Mouse (Mus musculus) bone marrow macrophage, adult 2 months (primary cell): ENCODE measurements around the gene Pde4c. TPM values are rescaled to one million over a fixed set of nuclear protein-coding genes. Genes with fewer than 3 reads are reported as not detected.

Experiments used
- H3K27ac ChIP-seq: 2 replicates; pipeline ENCODE4 v1.5.1; 2012; ENCODE audit warnings: low read depth, low read length; ENCODE audit not compliant: insufficient read depth
- H3K4me1 ChIP-seq: 2 replicates; pipeline ENCODE4 v1.6.1; 2012; ENCODE audit warnings: low read length; ENCODE audit not compliant: control insufficient read depth, insufficient read depth
- H3K4me3 ChIP-seq: 2 replicates; pipeline ENCODE4 v1.5.1; 2012; ENCODE audit warnings: mild to moderate bottlenecking, low read length, moderate library complexity; ENCODE audit not compliant: insufficient read depth
- CTCF ChIP-seq: IDR thresholded peaks from 2 replicates; pipeline ENCODE4 v1.5.1; 2012; ENCODE audit warnings: low read depth, mild to moderate bottlenecking, low read length, moderate library complexity
- POLR2A ChIP-seq: IDR thresholded peaks from 2 replicates; pipeline ENCODE4 v1.6.1; 2012; ENCODE audit warnings: mild to moderate bottlenecking, low read depth, low read length, borderline replicate concordance
- polyA plus RNA-seq: library from polyadenylated mRNA; stranded (reverse); fragments of >200 nt; gene quantifications from 2 replicates; pipeline ENCODE4 v1.2.4, GENCODE M21; 2012; ENCODE audit not compliant: missing spikeins, insufficient read depth, insufficient read length

Gene Pde4c
- polyA plus RNA-seq, 1 experiment = not detected

- TF ChIP-seq CTCF (no peak), POLR2A (no peak)
- peaks cover 15% of the 10 kb centered on the region for H3K4me1 ChIP-seq
- no peak overlapping the region for H3K4me3 ChIP-seq
- H3K27ac ChIP-seq = no peak overlapping the region
Measured at GRCm38 (mm10) chr8:70747211-70747890, 23.8 kb downstream of the Pde4c start.

- peaks cover 23% of the 10 kb centered on the region for H3K4me1 ChIP-seq
- H3K27ac ChIP-seq = no peak overlapping the region
- TF ChIP-seq POLR2A (no peak), CTCF (no peak)
- no peak overlapping the region for H3K4me3 ChIP-seq
Measured at GRCm38 (mm10) chr8:70748246-70749096, 25.0 kb downstream of the Pde4c start.

DNA sequence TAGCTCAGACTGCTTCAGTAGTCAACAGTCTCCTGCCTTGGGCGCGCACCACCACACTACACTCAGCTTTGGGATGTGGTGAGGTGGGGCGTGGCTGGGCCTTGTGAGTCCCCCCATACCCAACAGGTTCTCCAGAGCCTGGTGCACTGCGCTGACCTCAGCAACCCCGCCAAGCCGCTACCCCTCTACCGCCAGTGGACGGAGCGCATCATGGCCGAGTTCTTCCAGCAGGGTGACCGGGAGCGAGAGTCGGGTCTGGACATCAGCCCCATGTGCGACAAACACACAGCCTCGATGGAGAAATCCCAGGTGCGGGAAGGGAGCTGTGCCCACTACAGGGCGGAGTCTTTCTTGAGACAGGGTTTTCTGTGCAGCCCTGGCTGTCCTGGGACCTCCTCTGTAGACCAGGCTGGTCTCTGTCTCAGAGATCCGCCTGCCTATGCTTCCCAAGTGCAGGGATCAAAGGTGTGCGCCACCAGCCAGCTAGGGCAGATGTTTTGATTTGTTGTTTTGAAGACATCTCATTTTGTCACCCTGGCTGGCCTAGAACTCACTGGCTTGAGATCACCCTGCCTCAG is 25.7 kb downstream of the Pde4c start:
- H3K4me3 ChIP-seq = no peak overlapping the region
- TF ChIP-seq CTCF = no peak
- no peak for TF ChIP-seq POLR2A
- peaks cover 27% of the 10 kb centered on the region for H3K4me1 ChIP-seq
- no peak overlapping the region for H3K27ac ChIP-seq

- Histone ChIP-seq H3K27ac (no peak overlapping the region), H3K4me3 (no peak overlapping the region), H3K4me1 (peaks cover 25% of the 10 kb centered on the region)
- TF ChIP-seq POLR2A (no peak), CTCF (no peak)
Measured at GRCm38 (mm10) chr8:70750128-70750680, 26.7 kb downstream of the Pde4c start.

GRCm38 (mm10) chr8:70752000-70752764 is 28.7 kb downstream of the Pde4c start:
- Histone ChIP-seq H3K27ac (peak overlapping the region; percentile 79), H3K4me1 (peaks cover 30% of the 10 kb centered on the region), H3K4me3 (peak overlapping the region; percentile 55; the same call in 1 of the 2 replicates)
- TF ChIP-seq POLR2A = no peak
- TF ChIP-seq CTCF = 0 out of 2 replicates have a peak, but pooled peaks have one; percentile 21

DNA sequence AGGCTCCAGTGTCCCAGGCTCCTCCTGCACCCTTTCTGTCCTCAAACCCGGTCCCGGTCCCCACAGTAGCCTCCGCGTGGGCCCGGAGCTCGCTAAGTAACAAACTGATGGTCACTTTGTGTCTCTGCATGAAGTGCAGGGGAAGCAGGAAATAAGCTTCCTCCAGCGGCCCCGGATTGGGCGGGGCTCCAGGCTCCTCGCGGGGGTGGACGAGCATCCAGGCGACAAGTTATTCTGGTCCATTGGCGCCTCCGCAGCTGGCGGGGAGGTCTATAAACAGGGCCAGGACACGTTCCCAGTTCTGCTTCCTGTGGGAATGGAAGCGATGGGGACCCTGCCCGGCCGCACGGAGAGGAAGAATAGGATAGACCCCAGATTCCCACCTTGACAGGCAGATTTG is 29.6 kb downstream of the Pde4c start:
- peaks cover 30% of the 10 kb centered on the region for H3K4me1 ChIP-seq
- TF ChIP-seq CTCF (no peak), POLR2A (no peak)
- H3K4me3 ChIP-seq = peak overlapping the region; percentile 55
- peak overlapping the region; percentile 79 for H3K27ac ChIP-seq

- TF ChIP-seq CTCF = no peak
- no peak for TF ChIP-seq POLR2A
- Histone ChIP-seq H3K4me3 (peak within 1 kb of the TSS; percentile 67), H3K27ac (peak within 1 kb of the TSS; percentile 62), H3K4me1 (peaks cover 33% of the 10 kb centered on the region)
Measured at GRCm38 (mm10) chr8:70754043-70754870, 30.7 kb downstream of the Pde4c start, which contains the start of gene Rab3a. Rab3a (plus strand) TSS chr8:70754679.

DNA sequence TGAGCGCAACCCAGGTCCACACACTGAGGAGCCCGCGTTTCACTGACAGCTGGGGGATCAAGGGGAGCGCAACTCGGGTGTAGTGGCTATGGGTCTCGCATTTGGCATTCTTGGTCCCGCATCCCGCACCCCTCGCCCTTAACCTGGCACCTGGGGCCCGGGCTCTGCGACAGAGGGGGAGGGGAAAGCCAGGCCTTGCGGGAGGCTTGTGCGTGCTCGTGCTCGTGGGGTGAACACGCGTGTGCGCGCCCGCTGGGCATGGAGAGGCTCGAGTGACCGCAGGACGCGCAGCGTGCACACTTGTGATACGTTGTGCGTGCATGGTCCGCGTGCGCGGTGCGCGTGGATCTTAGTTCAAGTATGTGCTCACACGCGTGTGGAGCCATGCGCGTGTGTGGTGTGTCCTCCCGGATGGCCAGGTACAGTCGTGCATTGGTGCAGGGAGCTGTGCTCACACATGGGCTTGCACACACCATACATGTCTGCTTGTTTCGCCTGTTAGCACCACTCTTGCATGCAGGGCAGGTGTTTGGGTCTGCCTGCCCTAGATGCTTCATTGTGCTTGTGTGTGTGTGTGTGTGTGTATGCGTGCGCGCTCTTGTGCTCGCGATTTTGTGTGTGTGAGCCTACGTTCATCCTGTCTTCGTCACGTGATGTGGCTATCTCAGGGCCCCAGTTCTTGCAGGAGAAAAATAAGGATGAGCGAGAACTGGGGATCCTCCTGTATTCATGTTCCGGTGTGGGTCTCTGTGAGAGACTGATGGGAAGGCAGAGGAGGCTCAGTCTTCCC is 31.5 kb downstream of the Pde4c start:
- H3K4me1 ChIP-seq = peaks cover 40% of the 10 kb centered on the region
- no peak overlapping the region for H3K27ac ChIP-seq
- peak overlapping the region; percentile 67 for H3K4me3 ChIP-seq
- TF ChIP-seq CTCF = no peak
- TF ChIP-seq POLR2A = no peak
